Mouse (Mus musculus) hindbrain, embryonic 15.5 days (tissue): ENCODE results near the gene Fyb2. TPM values are rescaled to one million over a fixed set of nuclear protein-coding genes. Genes with fewer than 3 reads are reported as not detected.
"Not testable (repeated sequence)": the region's sequence is repeated elsewhere in the genome, so short reads cannot be mapped to it uniquely, and the experiment has no call there.

Experiments
- ATAC-seq: fragments of 200-750 bp; cut with Nextera tagmentation; 2 replicates; pipeline ENCODE4 v1.8.0; 2017; ENCODE audit warnings: low read depth, moderate number of reproducible peaks, moderate TSS enrichment; ENCODE audit not compliant: low FRiP score
- H3K27ac ChIP-seq: fragments of 300-500 bp; sonication (generic); replicated peaks from 2 replicates; pipeline ENCODE4 v1.5.1; 2015; ENCODE audit warnings: mild to moderate bottlenecking, inconsistent platforms
- H3K27me3 ChIP-seq: fragments of 300-500 bp; sonication (generic); 2 replicates; pipeline ENCODE4 v1.6.1; 2015; ENCODE audit warnings: control low read depth, inconsistent platforms
- H3K36me3 ChIP-seq: fragments of 300-500 bp; sonication (generic); 2 replicates; pipeline ENCODE4 v1.6.1; 2015; ENCODE audit warnings: control low read depth, inconsistent platforms
- H3K4me1 ChIP-seq: fragments of 300-500 bp; sonication (generic); replicated peaks from 2 replicates; pipeline ENCODE4 v1.6.1; 2015; ENCODE audit warnings: control low read depth, inconsistent platforms
- H3K4me2 ChIP-seq: fragments of 300-500 bp; sonication (generic); 2 replicates; pipeline ENCODE4 v1.6.1; 2015; ENCODE audit warnings: moderate library complexity, mild to moderate bottlenecking, inconsistent platforms
- H3K4me3 ChIP-seq: fragments of 300-500 bp; sonication (generic); 2 replicates; pipeline ENCODE4 v1.5.1; 2015; ENCODE audit warnings: mild to moderate bottlenecking, inconsistent platforms
- H3K9ac ChIP-seq: fragments of 300-500 bp; sonication (generic); 2 replicates; pipeline ENCODE4 v1.6.1; 2015; ENCODE audit warnings: inconsistent platforms
- H3K9me3 ChIP-seq: fragments of 300-500 bp; sonication (generic); 2 replicates; pipeline ENCODE4 v1.6.1; 2016; ENCODE audit warnings: control low read depth, inconsistent platforms
- WGBS: fragments of 180-500 bp; shearing (Covaris S2); methylation state at CpG from one replicate; pipeline ENCODE4 v1.1.7; 2015; 5-methylcytosine and 5-hydroxymethylcytosine counted together
- polyA plus RNA-seq: library from polyadenylated mRNA; unstranded; fragments of >200 nt; fragmentation: Nextera tagmentation; extraction: Ambion mirVana; gene quantifications from 2 replicates; pipeline ENCODE4 v1.2.1, GENCODE M21; 2015

Fyb2 gene
- polyA plus RNA-seq, 1 experiment from 2014 or later, result 0.17 TPM

DNA sequence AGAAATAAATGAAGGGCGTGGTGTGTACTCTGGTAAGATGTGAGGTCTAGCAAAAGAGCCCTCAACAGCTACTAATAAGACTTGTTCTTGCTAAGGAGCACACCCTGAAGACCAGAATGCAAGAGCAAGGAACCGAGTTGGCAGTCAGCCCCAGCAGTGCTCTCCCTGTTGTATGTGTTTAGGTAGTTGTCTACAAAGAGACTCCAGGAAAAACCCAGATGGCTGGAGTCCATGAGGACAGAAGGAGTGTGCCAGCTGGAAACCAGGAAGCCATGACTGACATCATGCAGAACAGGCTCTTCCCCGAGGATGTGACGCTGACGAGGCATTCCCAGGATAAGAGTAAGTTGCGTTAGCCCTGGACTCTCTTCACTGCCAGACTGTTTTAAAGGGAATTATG is 76.8 kb downstream of the Fyb2 start:
- ATAC-seq, result no peak
- Histone ChIP-seq H3K36me3 (no peaks in the 10 kb centered on the region), H3K4me2 (no peak overlapping the region), H3K9ac (no peak overlapping the region), H3K9me3 (no peaks in the 10 kb centered on the region), H3K4me3 (no peak overlapping the region), H3K27me3 (no peaks in the 10 kb centered on the region), H3K4me1 (no peaks in the 10 kb centered on the region), H3K27ac (no peak overlapping the region)
- 84% methylated on average over 6 of the region's 6 CpGs for WGBS

DNA sequence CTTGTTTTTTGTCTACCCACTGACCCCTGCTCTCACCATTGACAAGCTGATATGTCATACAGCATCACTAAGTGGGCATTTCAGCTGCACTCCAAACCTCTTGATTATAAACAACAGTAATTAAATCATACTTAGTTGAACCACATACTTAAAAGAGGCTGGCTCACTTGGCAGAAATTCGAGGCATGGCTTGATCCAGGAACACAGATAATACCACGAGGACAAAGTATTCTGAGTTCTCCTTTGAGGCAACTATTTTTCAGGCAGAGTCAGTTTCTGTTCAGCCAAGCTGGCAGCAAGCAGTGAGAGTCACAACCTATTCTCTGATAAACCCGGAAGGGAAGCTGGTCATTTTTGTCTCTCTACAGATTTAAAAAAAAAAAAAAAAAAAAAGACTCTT is 77.4 kb downstream of the Fyb2 start:
- no peak overlapping the region for H3K4me2 ChIP-seq
- no peak overlapping the region for H3K9ac ChIP-seq
- no peak overlapping the region for H3K4me3 ChIP-seq
- no peak for ATAC-seq
- no peak overlapping the region for H3K27ac ChIP-seq
- no peaks in the 10 kb centered on the region for H3K4me1 ChIP-seq
- no peaks in the 10 kb centered on the region for H3K36me3 ChIP-seq
- WGBS, result 84% methylated on average over 3 of the region's 3 CpGs
- no peaks in the 10 kb centered on the region for H3K9me3 ChIP-seq
- H3K27me3 ChIP-seq, result no peaks in the 10 kb centered on the region

DNA sequence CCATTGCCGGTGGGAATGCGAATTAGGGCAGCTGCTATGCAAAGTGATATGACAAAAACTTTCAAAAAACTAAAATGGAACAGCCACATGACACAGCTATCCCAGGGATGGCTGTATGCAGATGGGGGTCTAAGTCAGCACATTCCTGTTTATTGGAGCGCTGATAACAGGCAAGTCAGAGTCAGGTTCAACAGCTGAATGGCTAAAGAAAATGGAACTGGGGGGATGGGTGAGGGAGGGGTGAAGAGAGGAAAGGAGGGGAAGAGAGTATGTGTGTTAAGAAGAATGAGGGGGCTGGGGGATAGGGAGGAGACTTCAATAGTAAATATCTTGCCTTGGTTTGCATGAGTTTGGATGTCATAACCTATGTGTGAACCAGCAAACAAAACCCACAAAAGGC is 79.0 kb downstream of the Fyb2 start:
- Histone ChIP-seq H3K9me3 (no peaks in the 10 kb centered on the region), H3K4me1 (no peaks in the 10 kb centered on the region), H3K27me3 (no peaks in the 10 kb centered on the region), H3K4me3 (no peak overlapping the region), H3K36me3 (no peaks in the 10 kb centered on the region), H3K27ac (no peak overlapping the region), H3K4me2 (no peak overlapping the region), H3K9ac (no peak overlapping the region)
- no peak for ATAC-seq
- WGBS, result 85% methylated on average over 3 of the region's 3 CpGs

DNA sequence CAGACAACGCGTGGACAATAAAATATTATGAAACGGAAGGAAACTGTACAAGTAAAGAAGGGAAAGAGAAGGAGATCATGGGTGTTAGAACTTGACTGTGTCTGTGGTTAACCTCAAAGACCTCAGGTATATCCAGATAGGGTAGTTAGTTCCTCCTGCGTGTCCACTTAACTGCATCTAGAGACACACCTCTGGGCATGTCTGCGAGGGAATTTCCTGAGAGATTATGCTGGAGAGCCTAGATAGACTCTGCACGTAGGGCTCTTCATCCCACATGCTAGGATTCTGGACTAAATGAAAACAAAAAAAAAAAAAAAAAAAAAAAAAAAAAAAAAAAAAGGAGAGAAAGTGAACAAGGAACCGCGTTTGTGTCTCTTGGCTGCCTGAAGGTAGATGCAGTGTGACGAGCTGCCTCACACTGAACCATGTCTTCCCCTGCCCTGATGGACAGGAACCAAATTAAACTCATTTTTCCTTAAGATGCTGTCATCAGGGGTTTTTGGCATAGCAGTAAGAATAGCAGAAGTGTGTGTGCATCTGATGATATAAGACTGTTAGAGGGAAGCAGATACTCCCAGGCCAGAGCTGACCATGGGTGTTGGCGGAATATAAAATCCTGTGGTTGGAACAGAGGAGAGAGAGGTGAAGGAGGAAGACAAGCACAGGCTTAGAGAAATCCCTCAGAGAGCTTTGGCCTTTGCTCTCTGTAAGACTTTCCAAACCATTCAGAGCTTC is 80.1 kb downstream of the Fyb2 start:
- Histone ChIP-seq H3K9ac (no peak overlapping the region), H3K9me3 (no peaks in the 10 kb centered on the region), H3K4me2 (no peak overlapping the region), H3K4me3 (no peak overlapping the region), H3K27me3 (no peaks in the 10 kb centered on the region), H3K4me1 (no peaks in the 10 kb centered on the region), H3K27ac (no peak overlapping the region), H3K36me3 (no peaks in the 10 kb centered on the region)
- WGBS, result 91% methylated on average over 10 of the region's 10 CpGs
- ATAC-seq, result no peak

DNA sequence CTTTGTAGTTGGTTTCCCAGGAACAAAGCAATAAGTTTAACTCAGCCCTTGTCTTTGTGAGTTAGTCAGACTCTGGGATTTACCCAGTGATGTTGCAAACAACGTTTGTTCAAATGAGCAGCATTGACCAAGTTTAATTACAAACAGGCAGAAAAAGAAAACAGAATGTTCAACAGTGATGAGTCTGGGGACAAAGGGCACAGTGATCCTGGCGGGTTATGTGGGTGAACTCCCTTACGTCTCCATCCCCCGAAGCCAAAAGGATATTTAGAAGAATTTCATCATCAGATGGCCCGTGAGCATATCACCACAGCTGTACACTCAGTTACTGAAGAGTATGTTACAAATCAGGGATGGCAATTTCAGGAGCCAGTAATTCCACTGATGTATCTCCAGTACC is 86.4 kb downstream of the Fyb2 start:
- Histone ChIP-seq H3K27me3 (no peaks in the 10 kb centered on the region), H3K4me2 (no peak overlapping the region), H3K9me3 (no peaks in the 10 kb centered on the region), H3K4me3 (no peak overlapping the region), H3K9ac (no peak overlapping the region), H3K27ac (no peak overlapping the region), H3K36me3 (no peaks in the 10 kb centered on the region), H3K4me1 (no peaks in the 10 kb centered on the region)
- 79% methylated on average over 5 of the region's 5 CpGs for WGBS
- ATAC-seq, result no peak

DNA sequence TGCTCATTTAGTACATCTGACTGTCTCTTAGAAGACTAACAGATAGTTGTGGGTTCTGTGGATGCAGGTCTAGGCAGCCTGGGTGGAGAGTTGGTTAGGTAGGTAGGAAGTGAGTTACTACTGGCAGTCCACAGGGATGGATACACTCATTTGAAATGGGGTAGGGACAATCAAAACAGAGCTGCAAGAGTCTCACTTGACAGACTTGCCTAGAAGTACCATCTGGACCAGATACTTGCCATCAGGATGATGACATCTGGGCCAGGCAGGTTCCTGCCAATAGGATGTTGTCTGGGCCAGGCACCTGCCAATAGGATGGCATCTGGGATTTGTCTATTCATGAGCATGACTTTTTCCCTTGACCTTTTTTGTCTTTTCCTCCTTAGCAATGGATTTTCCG is 88.5 kb downstream of the Fyb2 start:
- no peaks in the 10 kb centered on the region for H3K36me3 ChIP-seq
- 55% methylated on average over 1 of the region's 1 CpGs for WGBS
- no peak overlapping the region for H3K4me2 ChIP-seq
- no peak overlapping the region for H3K4me3 ChIP-seq
- no peaks in the 10 kb centered on the region for H3K9me3 ChIP-seq
- H3K4me1 ChIP-seq, result no peaks in the 10 kb centered on the region
- no peak for ATAC-seq
- H3K9ac ChIP-seq, result no peak overlapping the region
- H3K27me3 ChIP-seq, result no peaks in the 10 kb centered on the region
- no peak overlapping the region for H3K27ac ChIP-seq

DNA sequence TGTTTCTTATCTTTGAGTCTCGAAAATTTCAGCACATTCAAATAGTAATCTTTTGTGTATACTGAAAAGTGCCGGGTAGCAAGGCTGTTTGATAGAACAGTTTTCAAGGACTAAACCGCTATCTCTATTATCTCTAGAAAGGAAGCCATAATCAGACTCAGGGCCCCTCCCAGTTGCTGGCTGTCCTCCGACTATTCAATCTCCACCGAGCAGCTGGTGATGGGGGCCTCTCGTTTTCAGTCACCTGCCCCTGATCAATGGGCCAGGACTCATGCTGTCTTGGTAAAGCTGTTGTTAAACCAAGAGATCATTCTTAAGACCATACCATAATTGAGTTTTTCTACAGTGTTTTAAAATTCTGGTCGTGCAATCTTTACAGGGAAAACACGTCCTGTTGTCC is 90.9 kb downstream of the Fyb2 start:
- ATAC-seq, result no peak

DNA sequence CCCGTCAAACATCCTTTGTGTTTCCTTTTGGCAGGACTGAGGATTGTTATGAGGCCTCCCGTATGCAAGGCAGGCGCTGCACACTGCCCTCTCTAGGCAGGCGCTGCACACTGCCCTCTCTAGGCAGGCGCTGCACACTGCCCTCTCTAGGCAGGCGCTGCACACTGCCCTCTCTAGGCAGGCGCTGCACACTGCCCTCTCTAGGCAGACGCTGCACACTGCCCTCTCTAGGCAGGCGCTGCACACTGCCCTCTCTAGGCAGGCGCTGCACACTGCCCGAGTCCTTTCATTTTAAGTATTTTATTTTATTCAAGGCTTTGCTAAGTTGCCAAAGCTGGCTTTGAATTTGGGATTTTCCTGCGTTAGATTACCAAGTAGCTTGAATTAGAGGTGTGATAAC is 91.4 kb downstream of the Fyb2 start:
- WGBS, result 90% methylated on average over 12 of the region's 12 CpGs
- H3K27ac ChIP-seq, H3K4me1 ChIP-seq, H3K9ac ChIP-seq, H3K9me3 ChIP-seq, H3K4me2 ChIP-seq, H3K27me3 ChIP-seq, H3K36me3 ChIP-seq, H3K4me3 ChIP-seq, ATAC-seq: not testable (repeated sequence)

More for the DNA sequence above, 90.9 kb downstream of the Fyb2 start:
- Histone ChIP-seq H3K4me2 (no peak overlapping the region), H3K36me3 (no peaks in the 10 kb centered on the region), H3K4me3 (no peak overlapping the region), H3K27ac (no peak overlapping the region), H3K27me3 (no peaks in the 10 kb centered on the region), H3K4me1 (no peaks in the 10 kb centered on the region), H3K9ac (no peak overlapping the region), H3K9me3 (0 out of 2 replicates have a peak, but pooled peaks cover 4% of the 10 kb centered on the region)
- whole genome bisulfite sequencing, result 79% methylated on average over 8 of the region's 8 CpGs

DNA sequence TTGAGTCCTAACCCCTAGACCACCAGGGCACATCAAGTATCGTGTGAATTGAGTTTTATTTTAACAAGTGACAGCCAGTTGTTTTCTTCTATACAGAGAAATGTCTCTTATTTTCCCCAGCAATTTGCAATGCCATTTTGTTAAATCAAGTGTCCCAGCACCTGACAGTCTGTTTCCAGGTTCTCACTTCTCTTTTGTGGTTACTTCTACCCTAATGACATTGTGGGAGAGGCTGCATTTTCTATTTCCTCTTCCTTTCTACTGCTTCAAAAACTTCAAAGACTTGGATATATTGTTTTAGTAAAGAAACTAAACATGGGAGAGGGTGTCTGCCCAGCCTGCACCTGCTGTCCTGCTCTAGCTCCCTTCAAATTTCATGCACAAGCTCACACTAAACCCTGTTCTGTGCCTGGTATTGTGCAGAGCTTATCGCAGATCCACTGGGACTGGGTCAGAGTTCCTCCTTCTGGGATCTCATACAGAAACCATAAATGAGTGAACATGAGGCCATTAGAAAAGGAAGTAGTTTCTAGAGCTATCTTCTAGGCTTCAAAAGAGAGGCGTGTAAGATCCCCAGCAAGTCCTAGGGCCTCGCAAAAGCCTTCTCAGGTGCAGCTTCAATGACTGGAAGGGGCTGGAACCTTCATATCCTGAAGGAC is 94.2 kb downstream of the Fyb2 start:
- no peaks in the 10 kb centered on the region for H3K36me3 ChIP-seq
- 0 out of 2 replicates have a peak, but pooled peaks cover 4% of the 10 kb centered on the region for H3K9me3 ChIP-seq
- H3K27ac ChIP-seq, result no peak overlapping the region
- H3K4me2 ChIP-seq, result no peak overlapping the region
- H3K9ac ChIP-seq, result no peak overlapping the region
- H3K4me3 ChIP-seq, result no peak overlapping the region
- no peak for ATAC-seq
- 92% methylated on average over 4 of the region's 4 CpGs for WGBS
- H3K27me3 ChIP-seq, result no peaks in the 10 kb centered on the region
- H3K4me1 ChIP-seq, result no peaks in the 10 kb centered on the region

DNA sequence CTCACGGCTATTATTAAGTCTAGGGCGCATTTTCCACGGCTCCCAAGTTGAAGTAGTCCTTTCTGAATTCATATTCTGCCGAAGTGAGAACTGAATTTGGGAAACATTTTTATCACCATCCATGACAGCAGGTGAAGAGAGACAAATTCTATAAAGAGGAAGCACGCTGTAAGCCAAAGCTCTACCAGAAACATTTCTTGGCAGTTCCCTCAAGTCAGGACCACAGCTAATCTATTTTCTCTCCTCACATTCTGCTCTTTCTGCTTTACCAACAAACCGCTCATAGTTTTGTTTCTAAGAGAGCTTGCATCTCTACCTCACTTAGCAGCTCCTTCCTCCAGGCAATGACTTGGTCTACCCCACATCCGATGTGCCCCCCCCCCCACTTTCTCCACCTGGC is 100.5 kb downstream of the Fyb2 start:
- ATAC-seq, result no peak
- Histone ChIP-seq H3K4me1 (no peaks in the 10 kb centered on the region), H3K27ac (no peak overlapping the region), H3K9me3 (0 out of 2 replicates have a peak, but pooled peaks cover 3% of the 10 kb centered on the region), H3K9ac (no peak overlapping the region), H3K36me3 (no peaks in the 10 kb centered on the region; the same call in 1 of the 2 replicates), H3K4me3 (no peak overlapping the region), H3K27me3 (no peaks in the 10 kb centered on the region), H3K4me2 (no peak overlapping the region)
- 93% methylated on average over 7 of the region's 7 CpGs for WGBS

DNA sequence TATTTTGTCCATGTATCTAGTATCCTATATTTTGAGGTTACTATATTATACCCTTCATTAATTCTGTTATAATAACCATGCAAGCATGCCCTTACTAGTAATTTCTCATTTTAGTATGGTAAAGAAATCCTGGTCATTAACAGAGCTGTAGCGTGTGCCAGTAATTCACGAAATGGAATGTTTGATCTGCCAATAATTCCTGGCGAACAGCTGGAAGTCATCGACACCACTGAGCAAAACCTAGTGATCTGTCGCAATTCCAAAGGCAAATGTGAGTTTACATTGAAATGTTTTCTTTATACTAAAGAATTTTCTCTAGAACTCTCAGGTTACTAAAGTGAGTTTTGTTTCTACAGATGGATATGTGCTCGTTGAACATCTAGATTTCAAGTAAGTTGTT is 102.2 kb downstream of the Fyb2 start:
- ATAC-seq, result no peak
- no peak overlapping the region for H3K27ac ChIP-seq
- no peaks in the 10 kb centered on the region for H3K4me1 ChIP-seq
- H3K9me3 ChIP-seq, result no peaks in the 10 kb centered on the region
- no peaks in the 10 kb centered on the region; the same call in 1 of the 2 replicates for H3K36me3 ChIP-seq
- H3K27me3 ChIP-seq, result no peaks in the 10 kb centered on the region
- no peak overlapping the region for H3K4me3 ChIP-seq
- no peak overlapping the region for H3K4me2 ChIP-seq
- no peak overlapping the region for H3K9ac ChIP-seq
- WGBS, result 82% methylated on average over 6 of the region's 6 CpGs

DNA sequence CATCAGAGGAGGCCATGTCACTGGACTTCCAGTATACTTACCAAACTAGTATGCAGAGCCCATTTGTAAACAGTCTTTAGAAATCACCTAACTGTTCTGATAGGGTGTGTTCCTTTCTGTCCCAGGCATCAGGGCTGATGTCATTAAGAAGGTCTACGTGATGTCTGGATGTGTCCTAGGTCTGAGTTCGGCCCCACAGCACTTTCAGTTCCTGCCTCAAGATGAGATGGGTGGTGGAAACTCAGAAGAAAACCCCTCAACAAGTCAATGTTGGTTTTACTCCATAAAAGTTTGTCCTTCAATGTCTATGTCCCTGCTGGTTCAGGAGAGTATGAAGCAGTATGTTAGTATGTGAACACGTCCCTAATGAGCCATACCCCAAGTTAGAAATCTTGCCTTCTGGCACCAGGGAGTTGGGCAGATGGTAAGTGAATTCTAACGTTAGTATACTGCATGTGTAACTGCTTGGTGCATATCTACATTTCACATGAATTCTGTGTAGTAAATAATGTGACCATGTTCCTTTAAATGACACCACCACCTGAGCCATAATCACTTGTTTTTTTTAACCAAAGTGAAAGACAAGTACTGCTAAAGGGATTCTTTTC is 102.9 kb downstream of the Fyb2 start:
- no peaks in the 10 kb centered on the region for H3K9me3 ChIP-seq
- no peak overlapping the region for H3K4me2 ChIP-seq
- no peak for ATAC-seq

More for the DNA sequence above, 102.9 kb downstream of the Fyb2 start:
- H3K36me3 ChIP-seq, result no peaks in the 10 kb centered on the region; the same call in 1 of the 2 replicates
- H3K27me3 ChIP-seq, result no peaks in the 10 kb centered on the region
- H3K9ac ChIP-seq, result no peak overlapping the region
- no peaks in the 10 kb centered on the region for H3K4me1 ChIP-seq
- WGBS, result 87% methylated on average over 4 of the region's 4 CpGs
- H3K27ac ChIP-seq, result no peak overlapping the region
- no peak overlapping the region for H3K4me3 ChIP-seq
